Mouse (Mus musculus) c-Kit-positive CD71-positive TER-119-positive erythroid progenitor cells, embryonic 14.5 days (primary cell): ENCODE data around the gene Sestd1.
A peak's percentile ranks its signal among the peaks of the same experiment; 100 is the strongest.

ENCODE experiments used
- DNase-seq: peaks from one replicate; pipeline ENCODE4 v3.0.0-alpha.2; 2013; ENCODE audit warnings: low spot score

Sestd1 gene

DNA sequence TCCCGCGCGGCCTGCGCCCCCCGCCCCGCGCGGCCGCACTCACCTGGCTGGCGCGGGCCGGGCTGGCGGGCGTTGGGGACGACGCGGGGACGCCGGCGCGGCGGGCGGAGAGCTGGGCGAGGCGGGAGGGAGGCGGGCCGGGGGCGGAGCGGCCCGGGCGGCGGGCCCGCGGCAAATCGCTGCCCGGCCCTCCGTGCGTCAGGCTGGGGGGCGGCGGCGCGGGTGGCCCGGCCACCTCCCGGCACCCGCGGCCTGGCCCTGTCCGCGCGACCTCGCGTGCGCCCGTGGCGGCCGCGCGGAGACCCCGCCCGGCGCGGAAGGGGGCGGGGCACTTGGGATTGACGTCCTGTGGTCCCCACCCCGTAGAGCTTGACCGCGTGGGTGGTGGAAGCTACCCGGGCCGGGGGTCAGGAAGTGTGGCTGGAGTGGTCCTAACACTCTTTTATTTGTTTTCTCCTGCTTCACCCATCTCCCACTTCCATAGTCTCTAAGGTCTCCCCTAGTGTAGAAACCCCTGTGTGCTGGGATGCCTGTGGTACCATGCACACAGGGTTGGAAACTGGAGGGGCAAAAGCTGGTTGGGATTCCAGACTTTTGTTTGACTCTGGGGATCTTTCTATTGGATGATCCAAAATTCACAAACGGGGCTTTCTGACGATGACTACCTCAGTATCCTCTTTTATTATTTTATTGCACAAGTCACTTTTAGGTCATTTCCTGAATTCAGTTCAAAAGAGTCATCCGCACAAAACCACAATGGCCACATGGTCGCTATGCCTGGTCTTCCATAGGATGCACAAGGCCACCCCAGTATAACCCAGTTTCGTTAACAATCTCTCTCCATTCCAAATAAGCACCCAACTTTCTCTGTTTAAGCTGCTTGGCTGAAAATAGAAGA lies at the start of gene Sestd1:
TSS of gene Sestd1 (minus strand) at position 81 of the 898 bp plus-strand sequence.
- no peak for DNase-seq

DNA sequence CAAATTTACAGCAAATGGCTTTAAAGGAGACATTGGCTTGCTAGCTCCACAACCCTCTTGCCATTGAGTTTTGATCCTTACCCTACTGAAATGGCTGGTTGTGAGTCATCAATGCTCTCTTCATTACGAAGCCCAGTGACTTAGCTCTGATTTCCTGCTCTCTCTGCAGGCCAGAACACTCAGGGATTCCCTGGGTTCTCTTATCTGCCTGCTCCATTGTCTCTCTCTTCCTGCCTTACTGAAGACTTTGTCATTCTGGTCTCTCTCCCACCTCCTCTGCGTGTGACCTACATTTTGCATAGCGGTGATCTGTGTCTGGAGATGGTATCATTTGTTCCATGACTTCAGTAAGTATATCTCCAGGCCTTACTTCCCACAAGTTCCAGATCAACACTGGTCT lies 46.9 kb upstream of the Sestd1 start:
- no peak for DNase-seq

DNA sequence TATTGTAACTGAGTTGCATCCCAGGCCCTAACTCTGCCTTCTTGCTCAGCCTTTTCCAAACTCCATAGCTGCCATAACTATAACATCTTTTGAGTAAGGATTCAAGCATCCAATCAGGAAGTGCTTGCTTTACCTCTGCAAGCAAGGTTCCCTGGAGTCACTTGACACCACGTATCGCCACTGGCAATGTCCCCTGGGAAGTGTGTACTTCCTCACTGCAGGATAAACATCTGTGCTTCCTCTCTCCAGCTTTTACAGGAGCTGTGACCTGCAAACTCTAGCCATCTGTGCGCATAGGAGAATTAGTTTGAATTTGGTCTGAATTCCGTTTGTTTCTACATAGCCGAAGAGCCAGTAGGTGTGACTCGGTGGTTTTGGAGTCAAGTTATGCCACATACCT lies 43.3 kb upstream of the Sestd1 start:
- no peak for DNase-seq

DNA sequence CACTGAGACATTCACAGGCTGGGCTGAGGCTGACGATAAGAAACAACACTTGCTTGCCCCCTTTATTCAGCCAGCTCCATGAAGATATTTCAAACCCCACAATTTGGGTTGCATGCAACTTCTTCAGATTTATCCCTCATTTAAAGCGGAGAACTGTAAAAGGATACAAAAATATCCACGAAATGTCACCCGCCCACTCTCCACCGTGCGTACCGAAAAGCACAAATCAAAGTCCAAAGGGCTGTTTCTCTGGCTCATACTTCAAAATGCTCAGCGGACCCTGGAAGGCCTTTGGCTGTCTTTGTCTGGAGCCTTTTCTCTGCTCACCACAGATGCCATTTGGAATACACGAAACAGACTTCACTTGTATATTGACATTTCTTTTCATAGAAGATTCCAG lies 42.8 kb upstream of the Sestd1 start:
- no peak for DNase-seq

DNA sequence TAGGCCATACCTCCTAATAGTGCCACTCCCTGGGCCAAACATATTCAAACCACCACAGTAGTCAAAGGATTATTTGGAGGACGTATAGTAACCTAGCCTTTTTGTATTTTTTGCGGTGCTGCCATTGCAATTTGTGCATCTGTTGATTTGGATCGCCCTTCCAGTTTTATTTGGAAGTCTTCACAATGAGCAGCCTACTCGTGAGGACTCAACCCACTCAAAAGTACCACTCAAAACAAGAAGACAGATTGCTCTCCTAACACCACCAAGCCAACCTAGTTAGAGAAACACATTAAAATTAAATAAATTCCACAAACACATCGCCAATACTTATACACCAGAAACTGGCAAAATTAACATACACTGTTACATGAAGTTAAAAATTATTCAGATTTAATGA lies 38.8 kb upstream of the Sestd1 start:
- no peak for DNase-seq

DNA sequence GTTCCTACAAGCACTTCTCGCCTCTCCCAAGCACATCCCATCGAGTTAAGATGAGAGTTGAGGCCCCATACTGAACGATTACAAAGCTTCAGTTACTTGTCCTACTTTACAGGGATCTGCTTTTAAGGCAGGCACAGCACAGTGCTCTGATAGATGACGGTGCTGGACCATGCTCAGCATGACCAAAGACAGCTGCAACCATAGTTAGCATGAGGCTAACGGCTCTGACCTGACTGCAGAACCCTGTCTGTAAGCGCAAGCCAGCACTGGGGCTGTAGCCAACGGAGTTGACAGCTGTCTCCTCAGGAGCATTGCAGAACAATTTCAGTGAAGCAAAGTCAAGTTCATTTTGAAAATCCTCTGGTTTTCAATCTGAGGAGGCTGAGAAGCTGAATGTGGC lies 36.6 kb upstream of the Sestd1 start:
- no peak for DNase-seq

DNA sequence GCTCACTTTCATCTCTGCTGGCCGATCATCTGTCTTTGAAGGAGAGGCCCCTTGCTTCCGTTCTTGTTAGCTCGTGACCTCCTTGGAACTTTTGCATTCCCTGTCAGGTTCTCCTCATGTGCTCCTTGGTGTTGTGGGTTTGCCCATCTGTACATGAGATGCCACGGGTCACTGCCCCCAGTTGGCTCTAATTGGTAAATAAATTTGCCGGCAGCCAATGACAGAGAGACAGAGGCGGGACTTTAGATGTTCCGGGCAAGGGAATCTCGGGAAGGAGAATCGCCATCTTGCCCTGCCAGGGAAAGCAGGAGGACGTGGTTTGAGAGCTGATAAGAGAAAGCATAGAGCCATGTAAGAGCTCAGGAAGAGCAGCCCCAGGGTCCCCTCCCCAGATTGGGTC lies 33.5 kb upstream of the Sestd1 start:
- DNase-seq, result no peak

DNA sequence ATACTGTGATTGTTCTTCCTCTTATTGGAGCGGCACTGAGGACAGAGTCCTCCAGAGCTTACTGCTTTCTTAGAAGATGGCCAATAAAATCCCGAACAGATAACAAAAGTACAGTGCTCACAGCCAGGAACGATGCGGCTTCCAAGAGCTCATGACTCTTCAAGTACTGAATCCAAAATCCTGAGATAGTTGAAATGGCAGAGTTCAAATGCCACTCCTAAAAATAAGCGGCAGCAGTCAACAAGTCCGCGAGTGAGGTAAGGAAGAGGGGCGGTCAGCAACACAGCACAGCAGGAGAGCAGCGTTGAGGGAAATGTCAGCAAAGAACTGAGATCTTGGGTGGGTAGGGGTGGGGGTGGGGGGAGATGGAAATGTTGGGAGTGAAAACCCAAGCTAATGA lies 32.2 kb upstream of the Sestd1 start:
- DNase-seq, result no peak

DNA sequence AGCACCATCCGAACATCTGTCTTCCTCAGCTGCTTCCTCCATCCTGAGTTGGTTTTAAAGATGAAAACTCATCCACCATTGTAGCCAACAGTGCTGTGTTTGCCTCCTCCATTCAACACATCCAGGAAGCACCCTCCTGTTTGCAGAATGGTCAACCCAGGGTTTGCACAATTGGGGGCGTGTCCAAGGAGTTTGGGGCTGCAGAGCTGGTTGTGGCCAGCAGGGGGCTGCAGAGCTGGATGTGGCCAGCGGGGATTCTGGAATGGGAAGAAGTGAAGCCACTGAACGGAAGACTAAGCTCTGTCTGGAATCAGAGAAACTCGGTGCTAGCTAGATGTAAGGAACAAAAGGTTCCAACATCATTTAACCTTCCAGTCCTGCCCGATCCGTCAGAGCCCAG lies 28.9 kb upstream of the Sestd1 start:
- DNase-seq, result peak; percentile 16

DNA sequence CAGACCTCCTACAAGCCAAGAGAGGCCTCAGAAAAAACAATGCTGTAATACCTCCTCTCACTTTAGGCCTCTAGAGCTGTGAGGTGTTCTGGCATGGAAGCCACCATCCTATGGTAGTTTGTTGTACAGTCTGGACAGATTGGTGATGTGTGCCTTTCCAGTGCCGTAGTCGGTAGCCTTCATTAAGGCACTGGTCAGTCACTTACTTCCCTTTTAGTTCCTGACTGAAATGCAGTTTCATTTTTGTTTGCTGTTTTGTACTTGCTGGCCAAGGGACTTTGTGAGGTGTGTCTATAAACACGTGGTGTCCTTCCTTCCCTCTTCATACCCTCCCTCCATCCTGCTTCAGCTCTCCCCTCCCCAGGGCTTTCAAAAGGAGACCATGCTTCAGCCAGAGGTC lies 24.1 kb upstream of the Sestd1 start:
- DNase-seq, result no peak

DNA sequence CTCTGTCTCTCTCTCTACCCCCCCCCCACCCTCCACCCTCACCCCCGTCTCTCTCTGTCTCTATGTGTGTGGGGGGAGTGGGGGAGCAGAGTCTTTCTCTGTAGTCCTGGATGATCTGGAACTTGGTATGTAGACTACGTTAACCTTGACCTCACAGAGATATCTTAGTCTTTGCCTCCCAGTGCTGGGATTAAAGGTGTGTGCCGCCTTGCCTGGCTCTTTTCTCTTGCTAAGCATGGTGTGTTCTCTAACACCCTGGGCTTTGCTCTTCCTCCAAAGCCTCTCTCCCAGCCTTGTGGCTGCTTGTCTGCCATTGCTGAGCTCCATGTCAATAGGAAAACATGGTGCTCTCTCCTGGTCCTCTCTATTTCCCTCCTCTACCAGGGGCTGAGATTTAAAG lies 23.3 kb upstream of the Sestd1 start:
- DNase-seq, result no peak

DNA sequence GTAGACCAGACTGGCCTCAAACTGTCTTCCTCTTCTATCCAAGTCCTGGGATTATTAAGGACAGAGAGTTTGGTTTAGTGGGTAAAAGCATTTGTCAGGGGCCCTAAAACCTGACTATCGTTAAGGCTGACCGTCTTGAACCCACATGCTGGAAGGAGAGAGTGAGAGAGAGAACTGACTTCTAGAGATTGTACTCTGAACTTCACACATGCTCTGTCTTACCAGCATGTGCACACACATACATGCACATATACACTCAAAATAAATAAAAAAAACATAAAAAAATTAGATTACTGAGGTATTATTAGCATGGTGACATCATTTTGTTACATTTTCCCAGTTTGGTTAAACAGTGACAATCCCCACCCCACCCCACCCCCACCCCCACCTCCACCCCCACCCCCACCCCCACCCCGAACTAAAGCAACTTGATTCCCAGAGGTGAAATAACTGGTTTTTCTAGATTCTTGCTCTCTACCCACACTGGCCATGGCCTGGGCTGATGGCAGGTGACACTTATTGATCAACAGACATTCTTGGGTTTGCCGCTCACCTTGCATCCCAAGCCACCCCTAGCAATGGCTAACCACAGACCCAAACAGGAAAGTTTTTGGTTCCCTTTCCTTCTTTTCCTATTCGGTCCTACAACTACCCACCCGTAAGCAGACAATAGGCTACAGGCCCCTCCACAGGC lies 22.4 kb upstream of the Sestd1 start:
- DNase-seq, result no peak

DNA sequence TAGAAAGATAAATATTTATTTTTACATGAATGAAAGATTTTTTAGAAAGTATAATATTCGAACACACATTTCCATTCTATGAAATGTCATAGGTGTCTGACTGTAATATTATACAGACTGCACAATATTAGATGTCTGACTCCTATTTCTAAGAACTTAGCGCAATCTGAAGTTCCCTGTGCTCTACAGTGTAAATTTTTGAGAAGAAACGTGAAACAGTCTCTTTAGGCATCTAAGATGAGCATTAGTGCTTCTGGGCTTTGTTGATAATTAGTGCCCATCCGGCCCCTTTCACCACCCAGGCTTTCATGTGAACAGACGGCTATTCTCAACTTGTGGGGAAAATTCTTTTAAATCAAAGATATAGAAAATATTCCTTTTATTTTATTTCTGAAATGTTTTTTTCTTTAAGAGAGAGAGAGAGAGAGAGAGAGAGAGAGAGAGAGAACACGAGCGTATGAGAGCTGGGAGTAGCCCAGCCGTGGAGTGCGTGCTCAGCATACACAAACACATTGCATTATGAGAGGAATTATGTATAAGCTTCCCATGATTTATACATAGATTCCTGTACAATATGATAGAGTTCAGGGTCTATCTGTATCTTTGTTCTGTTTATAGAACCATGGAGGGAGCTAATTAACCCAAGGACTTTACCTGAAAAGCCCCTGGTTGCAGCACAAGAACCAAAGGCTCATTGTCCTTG lies 21.4 kb upstream of the Sestd1 start:
- no peak for DNase-seq

DNA sequence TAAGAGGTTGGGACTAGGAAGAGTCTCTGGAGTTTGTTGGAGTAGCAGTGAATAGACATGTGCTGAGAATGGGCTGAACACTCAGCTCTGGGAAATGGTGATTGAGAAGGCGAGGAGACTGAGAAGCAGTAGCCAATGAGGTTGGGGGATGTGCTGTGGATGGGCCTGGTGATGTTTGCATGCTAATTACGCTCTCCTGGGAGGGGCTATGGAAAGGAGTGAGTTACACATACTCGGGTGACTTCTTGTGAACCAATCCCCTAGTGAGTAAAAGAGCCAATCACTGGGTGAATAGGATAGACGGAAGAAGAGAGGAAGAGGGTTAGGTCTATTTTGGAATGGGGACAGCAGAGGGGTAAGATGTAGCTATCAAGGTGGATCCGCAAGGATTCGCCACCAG lies 9.3 kb upstream of the Sestd1 start:
- DNase-seq, result no peak

DNA sequence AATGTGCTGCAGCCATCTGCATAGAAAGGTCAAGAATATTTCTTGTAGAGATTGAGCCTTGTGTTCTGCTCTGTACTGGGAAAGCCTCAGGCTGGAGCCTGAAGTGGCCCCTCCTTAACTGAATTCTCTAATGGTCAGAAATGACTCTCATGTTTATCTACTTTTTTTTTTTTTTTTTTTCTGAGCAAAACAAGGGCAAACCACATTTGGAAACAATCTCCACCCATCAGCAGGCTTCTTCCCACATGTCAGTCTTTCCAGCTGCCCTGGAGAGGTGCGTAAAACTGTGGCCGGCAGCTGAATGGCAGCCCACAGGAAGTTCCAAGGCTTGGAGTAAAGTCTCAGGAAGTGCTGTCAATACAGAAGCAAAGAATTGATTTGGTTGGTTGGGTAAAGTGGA lies 6.4 kb upstream of the Sestd1 start:
- DNase-seq, result no peak

DNA sequence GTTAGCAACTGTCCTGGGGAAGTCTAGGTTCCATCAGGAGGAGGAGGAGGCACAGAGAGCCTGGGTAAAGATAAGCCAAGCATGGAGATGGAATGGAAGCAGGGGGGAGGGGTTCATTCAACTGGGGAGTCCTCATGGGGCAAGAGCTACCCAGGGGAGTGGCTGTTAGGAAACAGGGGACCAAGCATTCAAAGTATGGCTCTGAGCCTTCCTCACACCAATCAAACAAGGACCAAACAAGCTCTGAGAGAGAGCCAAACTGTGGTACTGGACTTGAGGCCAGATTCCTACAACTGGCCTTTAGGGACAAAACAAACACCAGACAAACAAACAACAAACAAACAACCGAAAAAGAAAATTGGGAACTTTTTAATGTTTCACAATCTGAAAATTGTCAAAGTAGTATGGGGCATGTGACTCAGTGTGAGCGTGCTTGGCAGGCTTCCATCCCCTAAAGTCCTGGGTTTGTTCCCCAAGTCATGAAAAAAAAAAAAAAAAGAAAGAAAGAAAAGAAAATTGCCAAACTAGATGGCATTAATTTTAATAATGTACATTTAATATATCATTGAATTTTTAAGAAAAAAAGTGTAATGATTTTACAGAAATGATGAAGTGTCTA lies 4.0 kb upstream of the Sestd1 start:
- no peak for DNase-seq

DNA sequence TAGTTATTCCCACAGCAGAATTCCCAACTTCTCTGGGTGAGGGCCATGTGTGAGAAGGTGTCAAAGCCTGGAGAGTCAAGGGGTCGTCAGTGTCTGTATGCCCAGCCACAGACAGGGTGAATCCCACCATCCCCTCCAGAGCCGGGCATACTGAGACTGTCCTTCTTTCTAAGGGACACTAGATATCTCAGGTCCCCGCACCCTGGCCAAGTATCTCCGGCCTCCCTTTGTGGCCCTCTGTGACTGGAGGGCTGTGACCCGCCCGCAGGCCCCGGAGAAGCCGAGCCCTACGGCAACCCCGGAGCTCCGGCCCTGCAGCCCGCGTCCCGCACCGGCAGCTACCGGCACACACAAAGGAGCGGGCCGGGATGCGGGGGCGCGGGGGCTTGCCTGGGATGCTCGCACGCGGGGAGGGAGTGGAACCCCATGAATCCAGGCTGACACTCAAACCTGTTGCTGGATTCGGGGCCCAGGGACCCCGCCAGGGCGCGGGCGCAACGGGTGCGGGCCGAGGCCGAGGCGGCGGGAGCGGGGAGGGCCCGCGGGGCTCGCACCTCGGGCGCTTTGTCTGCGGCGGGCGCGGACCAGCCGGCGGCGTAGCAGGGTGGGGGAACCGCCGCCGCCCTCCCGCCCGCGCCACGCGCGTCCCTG lies 406 bp downstream of the Sestd1 start:
- DNase-seq, result no peak

DNA sequence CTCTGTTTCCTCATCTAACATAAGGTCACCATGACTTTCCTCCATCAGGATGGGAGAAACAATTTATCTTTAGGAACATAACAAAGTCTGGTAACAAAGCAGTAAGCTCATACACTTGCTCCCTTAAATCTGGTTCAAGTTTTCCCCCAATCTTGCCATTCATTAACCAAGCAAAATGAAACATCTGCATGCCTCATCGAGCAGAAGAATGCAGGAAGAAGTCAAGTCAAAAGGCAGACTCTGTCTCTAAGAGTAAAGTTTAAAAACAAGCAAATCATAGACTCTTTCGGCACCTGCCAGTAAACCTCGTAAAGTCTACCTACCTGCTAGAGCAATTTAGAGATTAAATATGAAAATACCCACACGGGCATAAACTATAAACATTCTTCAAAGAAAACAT lies 3.1 kb downstream of the Sestd1 start:
- no peak for DNase-seq

DNA sequence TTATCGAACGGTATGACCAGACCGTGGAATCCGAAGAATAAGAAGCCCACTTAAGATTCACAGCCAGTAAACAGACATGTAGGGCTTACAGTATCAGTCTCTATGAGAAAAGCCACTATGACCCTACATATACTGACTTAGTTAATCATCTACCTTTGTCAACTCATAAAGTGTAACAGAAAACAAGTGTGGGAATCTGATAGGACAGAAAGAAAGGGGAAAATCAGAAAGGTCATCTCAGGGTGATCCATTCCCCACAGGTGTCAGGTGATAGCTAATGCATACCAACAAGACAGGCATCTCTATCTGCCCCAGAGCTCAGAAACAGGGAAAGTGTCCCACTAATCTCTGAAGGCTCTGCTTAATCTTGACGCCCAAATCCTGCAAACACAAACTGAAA lies 4.5 kb downstream of the Sestd1 start:
- DNase-seq, result no peak

DNA sequence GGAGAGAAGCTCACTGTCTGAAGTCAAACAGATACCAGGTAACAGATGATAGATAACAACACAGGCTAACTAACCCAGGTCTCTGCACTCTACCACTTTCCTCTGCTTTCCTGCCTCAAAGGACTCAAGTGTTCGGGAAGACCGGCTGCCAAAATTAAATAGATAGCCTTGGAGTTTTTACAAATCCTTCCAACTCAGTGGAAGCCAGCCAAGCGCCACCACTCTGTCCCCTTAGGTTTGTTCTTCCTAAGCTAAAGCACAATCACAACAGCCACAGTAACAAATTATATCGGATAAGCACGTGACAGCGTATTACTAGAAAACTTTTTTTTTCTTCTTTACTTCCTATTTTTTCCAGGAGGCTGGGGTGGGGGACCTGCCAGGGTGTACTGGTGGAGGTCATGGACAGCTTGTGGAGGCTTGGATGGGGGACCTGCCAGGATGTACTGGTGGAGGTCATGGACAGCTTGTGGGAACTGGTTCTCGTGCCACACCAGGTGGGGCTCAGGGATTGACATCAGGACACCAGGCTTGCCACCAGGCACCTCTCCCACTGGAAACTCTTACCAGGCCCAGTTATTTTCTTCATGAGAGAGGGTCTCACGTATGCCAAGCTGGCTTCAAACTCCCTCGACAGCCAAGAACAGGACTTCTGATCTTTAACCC lies 5.3 kb downstream of the Sestd1 start:
- no peak for DNase-seq

DNA sequence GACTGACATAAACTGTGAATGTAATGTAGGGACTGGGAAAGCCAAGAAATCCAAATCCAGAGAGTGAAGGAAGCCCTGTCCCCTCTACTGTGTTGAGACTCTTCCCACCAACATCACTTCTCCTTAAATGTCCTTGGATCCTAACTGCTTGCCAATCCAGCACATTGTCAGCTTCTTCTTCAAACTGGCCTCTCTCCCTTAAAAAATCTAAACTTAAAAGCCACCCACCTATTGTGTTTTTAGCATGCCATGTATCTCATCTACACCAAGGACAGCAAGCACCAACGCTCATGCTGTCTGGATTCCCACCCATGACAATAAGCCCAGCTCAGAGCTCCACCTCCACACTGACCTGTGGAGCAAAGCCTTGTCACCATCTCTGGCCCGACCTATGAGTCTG lies 7.4 kb downstream of the Sestd1 start:
- DNase-seq, result no peak

DNA sequence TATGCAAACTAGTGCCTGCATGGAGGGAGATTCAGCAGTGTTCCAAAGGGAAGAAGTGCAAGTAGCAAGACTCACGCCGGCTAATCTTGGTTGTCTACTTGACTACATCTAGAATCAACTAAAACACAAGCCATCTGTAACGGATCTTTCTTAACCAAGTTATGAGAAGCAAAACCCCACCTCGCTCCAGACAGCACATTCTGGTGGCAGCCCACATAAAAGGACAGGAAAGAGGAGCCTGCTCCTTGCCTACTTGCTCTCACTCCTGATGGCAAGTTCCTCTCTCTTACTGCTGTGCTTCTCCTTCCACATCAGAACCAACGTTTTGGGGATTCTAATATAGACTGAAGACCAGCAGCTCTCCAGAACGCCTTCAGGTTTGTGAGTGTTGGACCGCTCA lies 9.6 kb downstream of the Sestd1 start:
- no peak for DNase-seq
